Comparison of ENCODE assay signal across 8 mouse cellular contexts in genomic region chr5:147583702-147584298, GRCm38 (mm10).
DNase-seq lines count a peak whose midpoint lies in the region; ATAC-seq and TF ChIP-seq lines count a peak whose summit lies in the region.

No protein-coding gene starts in this region.

- no peaks in the 10 kb centered on the region for H3K27me3 ChIP-seq in limb, embryonic 13.5 days

- peak; percentile 81 for DNase-seq in 3T3-L1 (ENCODE audit: low read depth, low spot score)
- DNase-seq in T-cell, adult 2 months (ENCODE audit: low spot score) = peak; percentile 46
- peak; percentile 87 to 94 for DNase-seq in cerebellum, postnatal 14 days
- peak; percentile 56 to 66 for DNase-seq in gastrocnemius, postnatal 36 days
- peak; percentile 84 for DNase-seq in kidney, adult 18-20 months
- peak; percentile 63 for DNase-seq in thymus, postnatal 0 days (ENCODE audit: low spot score)

- TF ChIP-seq POLR2A in olfactory bulb, adult 2 months (IDR thresholded peaks at IDR 0.05; ENCODE audit: insufficient read depth, low read depth, low read length) = no peak

- no peak overlapping the region for H3K27ac ChIP-seq in limb, embryonic 13.5 days
- H3K27ac ChIP-seq in olfactory bulb, adult 2 months (ENCODE audit: insufficient read depth, low read depth, low read length) = no peak overlapping the region

- no peak overlapping the region for H3K9ac ChIP-seq in limb, embryonic 13.5 days

- H3K4me2 ChIP-seq in limb, embryonic 13.5 days (replicated peaks) = no peak overlapping the region; the same call in 1 of the 2 replicates

- 44% methylated on average over 14 of the region's 14 CpGs for WGBS in limb, embryonic 13.5 days
- WGBS in olfactory bulb, adult 2 months = 47% methylated on average over 14 of the region's 14 CpGs

- H3K4me1 ChIP-seq in limb, embryonic 13.5 days = no peaks in the 10 kb centered on the region
- H3K4me1 ChIP-seq in olfactory bulb, adult 2 months (ENCODE audit: control insufficient read depth, insufficient read depth, low read length) = no peaks in the 10 kb centered on the region

- peak; percentile 40; the same call in 1 of the 2 replicates for TF ChIP-seq CTCF in olfactory bulb, adult 2 months (IDR thresholded peaks at IDR 0.05; ENCODE audit: insufficient read depth, low read depth, low read length)

- H3K4me3 ChIP-seq in limb, embryonic 13.5 days = no peak overlapping the region
- H3K4me3 ChIP-seq in olfactory bulb, adult 2 months (ENCODE audit: insufficient read depth, low read depth, low read length) = no peak overlapping the region

- ATAC-seq in limb, embryonic 13.5 days (ENCODE audit: low FRiP score, low read depth) = peak; percentile 40; the same call in 1 of the 2 replicates

- intact Hi-C loops in gastrocnemius, postnatal 36 days (cut with DNase I) = loop anchor here (5.0 kb wide), 1 partner anchor 264 kb away; no protein-coding TSS in a partner anchor

- H3K9me3 ChIP-seq in limb, embryonic 13.5 days = no peaks in the 10 kb centered on the region

- H3K36me3 ChIP-seq in limb, embryonic 13.5 days = no peaks in the 10 kb centered on the region
